Mouse (Mus musculus) adrenal gland, adult (tissue): ENCODE results near the gene Foxi2.

Source experiments
- DNase-seq, 2 experiments: peaks; one replicate each; pipeline ENCODE4 v3.0.0; 2022 to 2023; ENCODE audit warnings: low spot score in 1 of 2; ENCODE audit not compliant: inconsistent age in 2 of 2

The Foxi2 gene

DNA sequence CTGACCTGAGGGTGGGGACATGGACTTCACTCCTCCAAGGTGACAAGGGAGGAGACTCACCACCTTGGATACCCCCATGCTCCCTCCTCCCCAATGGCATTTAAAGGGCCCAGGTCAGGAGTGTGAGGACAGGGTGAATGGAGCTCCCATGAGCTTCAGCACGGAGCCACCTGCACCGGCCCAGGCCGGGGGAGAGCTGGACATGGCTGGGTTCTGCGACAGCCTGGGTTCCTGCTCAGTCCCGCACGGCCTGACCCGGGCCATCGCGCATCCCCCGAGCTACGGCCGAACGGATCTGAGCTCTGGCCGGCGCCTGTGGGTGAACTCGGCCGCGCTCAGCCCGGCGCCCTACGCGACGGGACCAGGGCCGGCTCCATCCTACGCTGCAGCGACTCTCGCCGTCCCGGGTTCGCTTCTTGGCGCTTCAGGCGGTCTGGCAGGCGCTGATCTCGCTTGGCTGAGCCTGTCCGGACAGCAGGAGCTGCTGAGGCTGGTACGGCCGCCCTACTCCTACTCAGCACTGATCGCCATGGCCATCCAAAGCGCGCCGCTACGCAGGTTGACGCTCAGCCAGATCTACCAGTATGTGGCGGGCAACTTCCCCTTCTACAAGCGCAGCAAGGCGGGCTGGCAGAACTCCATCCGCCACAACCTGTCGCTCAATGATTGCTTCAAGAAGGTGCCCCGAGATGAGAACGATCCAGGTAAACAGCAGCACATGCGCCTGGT lies at the start of gene Foxi2:
Gene Foxi2, plus strand, starts transcription at position 72 of the 729 bp plus-strand sequence.
- peak in 1 of 2 experiments; percentile 26 for DNase-seq

DNA sequence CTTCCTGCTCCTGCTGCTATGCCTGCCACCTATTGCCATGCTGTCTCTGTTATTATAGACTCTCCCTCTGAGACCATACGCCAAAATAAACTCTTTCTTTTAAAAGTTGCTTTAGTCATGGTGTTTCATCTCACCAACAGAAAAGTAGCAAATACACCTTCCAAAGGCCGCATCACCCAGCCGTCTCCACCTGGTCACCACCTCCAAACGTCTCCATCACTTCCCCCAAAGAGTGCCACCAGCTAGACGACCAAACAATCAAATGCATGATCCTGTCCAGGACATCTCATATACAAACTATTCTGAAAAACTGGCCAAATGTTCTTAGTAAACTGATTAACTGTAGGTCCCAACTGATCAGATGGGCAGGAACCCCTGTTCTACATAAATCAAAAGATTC lies 45.5 kb upstream of the Foxi2 start:
- DNase-seq: no peak

DNA sequence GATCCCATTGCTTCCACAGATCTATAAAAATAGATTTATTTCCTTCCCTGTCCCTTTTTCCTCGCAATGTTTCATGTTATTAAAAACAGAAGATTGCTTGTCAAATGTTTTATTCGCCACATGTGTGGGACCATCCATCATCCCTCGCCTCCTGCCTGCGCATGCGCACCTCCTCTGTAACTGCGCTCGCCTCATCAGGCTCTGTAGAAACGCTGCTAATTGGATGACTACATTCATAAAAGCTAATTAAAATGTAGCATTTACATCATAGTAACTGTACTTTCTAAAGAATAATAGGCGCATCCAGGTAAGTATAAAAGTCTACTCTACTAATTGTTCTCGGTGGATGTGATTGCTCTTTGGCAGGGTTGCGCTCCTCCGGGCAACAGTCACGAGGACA lies 34.1 kb upstream of the Foxi2 start:
- no peak for DNase-seq

DNA sequence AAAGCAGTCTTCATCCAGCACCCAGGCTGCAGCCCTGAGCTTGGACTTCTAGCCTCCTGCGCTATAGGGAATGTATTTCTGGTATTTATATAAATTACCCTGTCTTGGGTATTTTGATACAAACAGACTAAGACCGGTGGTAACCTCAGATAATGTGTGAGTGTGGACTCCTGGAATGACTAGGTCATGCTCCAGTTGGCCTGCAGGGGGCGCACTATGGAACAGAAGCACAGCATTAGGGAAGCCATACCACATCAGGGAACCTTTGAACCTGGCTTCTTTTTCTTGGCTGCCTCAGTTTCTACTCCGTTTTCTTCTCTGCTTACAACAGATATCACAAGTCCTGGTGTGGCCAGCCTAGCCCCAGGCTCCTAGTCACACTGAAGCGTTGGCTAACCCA lies 33.2 kb upstream of the Foxi2 start:
- DNase-seq: peak; percentile 11 to 64

DNA sequence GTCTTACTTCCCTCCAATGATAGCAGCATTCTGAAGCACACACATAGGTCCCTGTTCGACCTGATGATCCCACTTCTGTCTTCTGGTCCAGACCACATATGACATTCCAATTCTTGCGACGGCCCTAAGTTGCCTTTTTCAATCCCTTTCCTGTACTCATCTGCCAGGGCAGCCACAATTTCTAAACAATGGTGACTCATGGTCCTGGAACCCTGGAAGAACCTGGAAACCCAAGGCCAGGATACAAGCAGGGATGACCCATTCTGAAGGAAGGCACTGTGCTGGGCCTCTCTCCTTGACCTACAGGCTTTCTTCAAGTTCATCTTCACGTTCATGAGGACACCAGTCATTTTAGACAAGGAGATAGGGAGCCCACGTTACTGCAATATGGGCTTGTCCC lies 31.8 kb upstream of the Foxi2 start:
- peak; percentile 6 to 51 for DNase-seq

DNA sequence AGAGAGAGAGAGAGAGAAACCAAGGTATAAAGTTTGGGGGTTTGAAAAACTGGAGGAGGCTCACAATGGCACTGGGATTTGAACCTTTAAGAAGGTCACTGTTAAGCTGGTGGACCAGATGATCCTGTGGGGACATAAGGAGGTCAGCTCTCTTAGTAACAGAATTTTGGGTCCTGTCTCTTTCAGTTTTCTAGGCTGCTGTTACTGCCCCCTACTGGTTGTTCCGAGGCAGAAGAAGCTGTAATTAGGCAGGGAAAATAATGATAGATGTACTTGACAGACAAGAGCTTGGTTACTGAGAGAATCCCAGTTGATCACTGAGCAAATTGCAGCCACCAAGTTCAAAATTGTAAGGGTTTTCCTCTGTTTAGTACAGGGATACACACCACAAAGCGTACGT lies 21.1 kb upstream of the Foxi2 start:
- peak in 1 of 2 experiments; percentile 65 for DNase-seq

DNA sequence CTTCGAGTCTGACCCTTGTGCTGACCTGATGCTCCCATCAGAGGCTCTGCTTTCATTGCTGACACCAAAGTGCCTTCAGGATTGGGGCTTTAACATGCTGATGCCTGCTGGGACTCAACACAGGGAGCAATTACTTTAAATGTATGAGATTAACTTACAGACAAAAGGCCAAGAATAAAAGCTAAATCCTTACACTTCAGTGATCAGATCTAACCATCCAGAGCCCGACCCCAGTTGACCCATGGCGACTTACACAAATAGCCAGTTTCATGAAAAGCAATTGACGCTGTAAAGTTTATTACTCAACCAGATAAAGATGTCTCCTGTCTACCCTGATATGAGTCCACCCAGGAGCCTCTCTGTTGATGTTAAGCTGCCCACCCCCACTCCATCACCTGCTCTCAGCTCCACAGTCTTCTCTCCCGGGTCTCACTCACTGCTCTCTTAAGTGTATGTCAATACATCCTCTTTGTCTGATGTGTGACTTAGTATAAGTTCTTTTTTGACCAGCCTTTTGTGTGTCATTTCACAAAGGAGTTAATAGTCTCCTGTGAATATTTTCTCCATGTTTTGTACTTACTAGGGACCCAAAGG lies 17.1 kb upstream of the Foxi2 start:
- DNase-seq: no peak

DNA sequence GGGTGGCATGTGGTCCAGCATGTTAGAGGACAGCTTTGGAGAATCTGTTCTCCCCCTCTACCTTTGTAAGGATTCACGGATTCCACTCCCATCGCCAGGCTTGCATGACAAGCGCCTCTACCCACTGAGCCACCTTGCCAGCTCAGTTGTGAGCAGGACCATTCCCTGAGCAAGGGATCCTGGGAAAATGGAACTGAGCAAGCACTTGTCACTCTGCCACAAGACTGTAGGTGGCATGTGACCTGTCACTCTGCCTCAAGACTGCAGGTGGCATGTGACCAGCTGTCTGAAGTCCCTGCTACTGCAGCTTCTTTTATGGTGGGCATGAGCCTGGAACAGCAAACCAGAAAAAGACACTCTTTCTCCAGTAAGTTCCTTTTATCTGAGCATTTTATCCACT lies 15.7 kb upstream of the Foxi2 start:
- no peak for DNase-seq

DNA sequence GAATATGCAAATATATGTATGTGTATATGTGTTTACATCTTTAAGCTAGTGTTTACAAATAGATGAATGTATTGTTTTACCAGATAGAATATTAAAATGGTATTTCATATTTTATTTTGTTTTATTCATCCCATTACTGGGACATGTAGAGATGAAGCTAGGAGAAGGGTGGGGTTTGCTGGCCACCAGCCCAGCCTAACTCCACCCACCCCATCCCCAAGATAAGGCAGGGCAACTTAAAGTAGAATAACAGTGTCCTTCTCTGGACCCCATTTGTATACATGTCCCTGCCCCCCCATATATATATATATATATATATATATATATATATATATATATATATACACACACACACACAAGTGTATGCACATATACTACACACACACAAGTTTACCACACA lies 14.9 kb upstream of the Foxi2 start:
- no peak for DNase-seq

DNA sequence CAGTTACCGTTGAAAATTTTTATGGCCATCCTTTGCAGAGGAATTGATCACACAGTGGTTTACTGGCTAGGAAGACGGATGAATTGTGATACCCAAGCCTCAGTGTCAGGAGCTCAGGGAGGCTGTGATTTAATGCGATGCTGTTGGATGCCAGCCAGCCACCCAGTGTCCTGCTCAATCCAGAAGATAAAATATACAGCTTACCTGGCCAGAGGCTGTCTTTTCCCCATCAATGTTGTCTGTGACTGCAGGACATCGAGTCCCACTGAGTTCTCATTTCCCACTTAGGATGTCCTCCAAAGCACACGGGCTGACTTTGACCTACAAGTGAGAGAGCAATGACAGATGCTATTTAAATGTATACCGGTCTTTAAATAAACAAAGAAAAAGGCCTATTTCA lies 13.0 kb upstream of the Foxi2 start:
- no peak for DNase-seq

DNA sequence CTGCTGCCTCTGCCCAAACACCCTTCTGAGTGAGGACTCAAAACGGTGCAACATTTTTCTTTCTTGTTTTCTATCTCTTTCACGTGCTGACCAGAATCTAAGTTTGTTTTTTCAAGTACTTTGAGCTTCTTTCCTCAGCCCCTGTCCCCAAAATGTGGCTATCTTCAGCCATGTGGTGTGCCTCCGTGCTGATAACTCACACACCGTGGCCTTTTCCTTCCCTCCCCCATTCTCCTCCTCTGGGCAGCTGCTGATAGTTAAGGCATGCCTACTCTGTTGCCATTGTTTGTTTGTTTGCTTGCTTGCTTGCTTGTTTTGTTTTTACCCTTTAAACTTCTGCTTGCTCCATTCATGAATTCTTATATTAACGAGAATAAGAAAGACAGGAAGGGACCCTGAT lies 12.2 kb upstream of the Foxi2 start:
- no peak for DNase-seq

DNA sequence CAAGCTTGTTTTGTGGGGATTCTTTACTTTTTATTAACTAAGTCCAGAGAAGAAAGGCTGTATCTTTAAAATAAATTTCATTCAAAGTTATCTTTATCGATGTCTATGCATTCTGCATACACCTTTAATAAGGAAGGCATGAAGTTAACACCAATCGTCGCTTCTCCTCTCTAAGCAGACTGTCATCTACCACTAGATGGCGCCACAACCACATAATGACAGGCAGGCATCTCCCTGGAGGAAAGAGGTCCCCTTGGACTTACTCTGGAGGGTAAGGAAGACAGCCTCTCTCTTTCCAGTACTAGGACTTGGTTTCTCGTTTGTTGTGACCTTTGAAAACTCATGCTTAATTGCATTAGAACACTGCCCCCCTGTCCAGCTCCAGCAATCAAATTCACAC lies 6.7 kb upstream of the Foxi2 start:
- DNase-seq: peak; percentile 70 to 91

DNA sequence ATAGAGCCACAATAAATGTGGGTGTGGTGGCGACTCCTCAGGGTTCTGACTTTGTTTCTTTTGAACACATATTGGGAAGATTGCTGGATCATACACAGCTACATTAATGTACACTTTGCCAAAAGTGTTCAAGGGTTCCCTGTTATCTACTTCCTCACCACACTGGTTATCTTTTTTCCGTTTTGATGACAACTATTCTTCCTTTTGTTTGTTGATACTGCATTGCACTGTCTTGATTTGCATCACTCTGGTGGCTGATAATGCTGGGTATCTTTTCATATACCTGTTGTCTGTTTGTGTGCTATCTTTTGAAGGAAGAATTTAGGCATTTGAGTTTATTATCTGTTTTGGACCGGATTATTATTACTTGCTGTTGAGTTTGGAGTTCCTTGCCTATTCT lies 3.3 kb upstream of the Foxi2 start:
- no peak for DNase-seq

DNA sequence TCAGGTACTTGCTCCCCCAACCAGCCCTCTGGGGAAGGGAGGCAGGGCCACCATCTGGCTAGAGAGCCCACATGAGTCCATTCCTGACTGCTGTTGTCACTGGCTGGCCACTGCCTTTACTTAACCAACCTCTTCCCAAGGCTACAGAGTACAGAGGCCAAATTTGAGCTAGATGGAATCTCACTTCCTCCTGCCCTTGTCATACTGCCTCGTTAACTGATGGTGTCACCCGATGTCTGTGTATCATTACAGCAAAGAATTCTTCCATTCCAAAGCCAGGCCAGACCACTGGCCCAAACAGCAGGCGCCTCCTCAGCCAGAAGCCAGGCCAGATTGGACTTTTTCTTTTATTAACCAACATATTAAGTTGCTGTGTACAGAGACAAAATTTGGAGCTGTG lies 1.6 kb upstream of the Foxi2 start:
- DNase-seq: no peak

DNA sequence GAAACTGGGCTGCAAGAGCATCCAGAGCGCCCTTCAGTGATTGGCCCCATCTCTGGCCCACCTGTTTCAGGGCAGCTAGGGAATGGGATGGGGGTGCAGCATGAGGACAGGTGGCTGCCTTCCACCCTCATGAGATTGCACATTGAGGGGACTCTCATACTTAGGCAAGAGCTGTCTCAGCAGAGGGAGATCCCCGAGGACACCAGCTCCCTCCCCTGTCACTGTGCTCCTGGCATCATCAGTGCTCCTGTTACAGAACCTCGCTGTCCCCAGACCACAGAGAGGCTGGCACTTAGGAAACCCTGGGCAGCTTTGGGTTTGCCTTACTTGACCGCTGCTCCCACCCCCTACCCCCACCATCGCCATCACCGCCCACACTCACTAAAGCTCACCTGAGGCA lies 2.2 kb downstream of the Foxi2 start:
- DNase-seq: no peak

DNA sequence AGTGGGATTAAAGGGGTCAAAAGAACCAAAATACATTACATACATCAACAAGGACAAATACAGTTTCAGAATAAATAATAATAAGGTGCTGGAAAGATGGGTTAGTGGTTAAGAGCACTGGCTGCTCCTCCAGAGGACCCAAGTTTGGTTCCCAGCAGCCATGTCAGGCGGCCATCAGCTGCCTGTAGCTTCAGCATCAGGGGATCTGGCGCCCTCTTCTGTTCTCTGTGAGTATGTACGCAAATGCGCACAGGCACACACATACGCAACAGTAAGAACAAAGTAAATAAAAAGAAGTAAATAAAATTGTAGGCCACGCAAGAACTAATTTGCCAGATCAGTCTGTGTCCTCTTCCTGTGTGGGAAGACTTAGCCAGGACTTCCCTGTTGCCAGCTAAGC lies 18.7 kb downstream of the Foxi2 start:
- no peak for DNase-seq

DNA sequence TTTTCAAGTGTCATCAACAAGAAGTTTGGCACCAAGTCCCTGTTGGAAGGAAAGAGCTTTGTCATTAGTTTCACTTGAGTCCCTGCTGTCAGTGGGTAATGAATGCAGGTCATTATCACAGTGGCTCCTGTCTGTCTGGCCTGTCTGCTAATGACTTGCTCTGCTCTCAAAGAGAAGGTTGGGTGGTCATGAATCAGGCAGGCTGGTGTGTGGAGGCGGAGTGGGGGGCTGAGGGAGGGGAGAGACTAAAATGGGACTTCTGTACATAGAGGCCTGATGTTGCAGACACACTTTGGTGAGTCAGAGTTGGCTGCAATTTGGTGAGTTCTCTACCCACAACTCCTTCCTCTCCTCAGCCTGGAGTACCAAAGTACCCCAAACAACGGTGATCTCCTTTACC lies 20.8 kb downstream of the Foxi2 start:
- DNase-seq: no peak

DNA sequence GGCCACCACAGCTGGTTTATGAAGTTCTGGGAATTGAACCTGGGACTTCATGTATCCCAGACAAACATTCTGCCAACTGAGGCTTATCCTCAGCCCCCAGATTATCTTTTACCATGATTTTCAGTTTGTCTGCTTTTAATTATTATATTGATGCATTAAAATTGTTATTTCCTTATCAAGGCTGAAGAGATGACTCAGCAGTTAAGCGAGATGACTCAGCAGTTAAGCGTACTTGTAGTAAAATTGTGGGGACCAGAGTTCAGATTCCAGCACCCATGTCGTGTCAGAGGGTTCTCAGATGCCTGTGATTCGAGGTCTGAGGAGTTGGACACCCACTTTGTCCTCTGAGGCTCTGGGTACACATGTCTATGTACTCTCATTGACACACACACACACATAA lies 33.8 kb downstream of the Foxi2 start:
- no peak for DNase-seq

DNA sequence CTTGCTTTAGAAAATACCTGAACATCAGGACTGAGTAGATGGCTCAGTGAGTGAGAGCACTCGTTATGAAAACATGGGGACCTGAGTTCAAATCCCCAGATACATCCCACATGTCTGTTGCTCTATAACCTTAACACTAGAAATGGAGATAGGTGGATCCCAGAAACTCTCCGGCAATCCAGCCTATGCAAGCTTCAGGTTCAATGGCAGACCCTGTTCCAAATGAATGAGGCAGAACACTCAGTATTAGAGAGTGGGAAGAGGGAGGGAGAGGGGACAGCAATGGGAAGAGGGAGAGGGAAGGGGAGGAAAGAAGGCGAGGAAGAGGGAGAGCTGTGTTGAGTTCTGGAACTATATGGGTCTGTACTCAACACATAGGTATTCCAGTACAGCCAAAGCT lies 41.2 kb downstream of the Foxi2 start:
- no peak for DNase-seq

DNA sequence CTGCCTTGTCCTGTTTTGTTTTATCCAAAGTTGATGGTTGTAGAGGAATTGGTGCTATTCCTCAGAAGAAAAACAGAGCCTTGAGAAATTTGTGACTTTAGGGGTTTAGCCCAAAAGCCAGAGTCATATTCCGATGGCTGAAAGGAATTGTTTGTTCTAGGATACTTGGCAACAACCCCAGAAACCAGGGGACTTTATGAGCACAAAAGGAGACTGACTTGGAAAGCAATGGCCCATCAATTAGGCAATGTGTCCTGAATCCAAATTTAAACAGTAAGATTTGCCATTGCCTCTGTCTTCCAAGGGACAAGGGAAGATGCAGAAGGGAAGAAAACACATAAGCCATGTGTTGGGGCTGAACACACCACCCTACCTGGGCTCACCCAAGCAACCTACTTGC lies 42.3 kb downstream of the Foxi2 start:
- no peak for DNase-seq

DNA sequence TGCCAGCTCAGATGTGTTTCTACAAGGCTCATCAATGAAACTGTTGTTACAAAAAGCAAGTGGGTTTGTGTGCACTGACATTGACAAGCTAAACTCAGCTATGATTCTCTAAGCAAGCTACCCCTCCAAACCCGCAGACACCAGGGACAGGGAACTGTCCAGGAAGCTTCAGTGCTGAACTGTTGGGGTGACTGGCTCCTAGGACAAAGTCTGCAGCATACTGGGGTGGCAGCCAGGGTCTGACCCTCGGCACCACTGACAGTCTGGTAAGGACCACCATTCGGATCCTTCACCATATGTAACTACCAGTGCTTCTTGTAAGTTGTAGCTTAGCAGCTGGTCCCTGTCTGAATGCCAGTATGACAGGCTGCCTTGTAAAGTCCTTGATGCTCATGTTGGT lies 43.6 kb downstream of the Foxi2 start:
- DNase-seq: no peak
